Mouse (Mus musculus): Measurements from ENCODE around the gene Rps26. TPM values are rescaled to one million over a fixed set of nuclear protein-coding genes. Genes with fewer than 3 reads are reported as not detected.
"Not testable (repeated sequence)": the region's sequence is repeated elsewhere in the genome, so short reads cannot be mapped to it uniquely, and the experiment has no call there.

The Rps26 gene
- polyA plus RNA-seq, 1 experiment from 2014 or later: 485 TPM

DNA sequence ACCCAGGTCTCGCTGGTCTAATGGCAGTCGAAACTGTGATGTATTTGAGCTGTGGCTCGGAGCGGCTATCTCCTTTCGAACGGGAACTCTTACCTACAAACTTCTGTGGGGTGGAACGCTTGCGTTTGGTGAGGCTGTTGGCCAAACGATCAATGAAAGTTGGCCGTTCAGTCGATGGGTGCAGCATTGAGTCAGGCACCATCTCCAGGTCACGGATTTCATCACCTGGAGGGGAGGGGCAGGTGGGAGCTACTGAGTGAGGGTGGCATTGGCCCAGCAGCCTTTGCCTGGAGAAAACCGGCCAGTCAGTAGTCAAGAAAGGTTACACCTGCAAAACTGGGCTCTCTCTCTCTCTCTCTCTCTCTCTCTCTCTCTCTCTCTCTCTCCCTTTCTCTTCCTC is 9.2 kb upstream of the Rps26 start:
- no peaks in the 10 kb centered on the region for H3K27me3 ChIP-seq
- no peak overlapping the region for H3K27ac ChIP-seq
- H3K4me1 ChIP-seq (replicated peaks): peaks cover 9% of the 10 kb centered on the region
- ATAC-seq (ENCODE audit: low FRiP score): no peak
- no peak overlapping the region for H3K9ac ChIP-seq
- H3K4me3 ChIP-seq: no peak overlapping the region
- H3K36me3 ChIP-seq: peaks cover 74% of the 10 kb centered on the region
- WGBS: 95% methylated on average over 13 of the region's 13 CpGs
- H3K4me2 ChIP-seq: no peak overlapping the region
- no peaks in the 10 kb centered on the region for H3K9me3 ChIP-seq

GRCm38 (mm10) chr10:128631571-128631970 is 5.0 kb upstream of the Rps26 start:
- Histone ChIP-seq H3K4me2 (no peak overlapping the region), H3K27me3 (no peaks in the 10 kb centered on the region), H3K4me3 (no peak overlapping the region), H3K4me1 (replicated peaks) (no peaks in the 10 kb centered on the region), H3K9ac (no peak overlapping the region), H3K9me3 (no peaks in the 10 kb centered on the region), H3K27ac (no peak overlapping the region), H3K36me3 (peaks cover 42% of the 10 kb centered on the region)
- 25% methylated on average over 6 of the region's 6 CpGs for WGBS
- no peak for ATAC-seq (ENCODE audit: low FRiP score)

DNA sequence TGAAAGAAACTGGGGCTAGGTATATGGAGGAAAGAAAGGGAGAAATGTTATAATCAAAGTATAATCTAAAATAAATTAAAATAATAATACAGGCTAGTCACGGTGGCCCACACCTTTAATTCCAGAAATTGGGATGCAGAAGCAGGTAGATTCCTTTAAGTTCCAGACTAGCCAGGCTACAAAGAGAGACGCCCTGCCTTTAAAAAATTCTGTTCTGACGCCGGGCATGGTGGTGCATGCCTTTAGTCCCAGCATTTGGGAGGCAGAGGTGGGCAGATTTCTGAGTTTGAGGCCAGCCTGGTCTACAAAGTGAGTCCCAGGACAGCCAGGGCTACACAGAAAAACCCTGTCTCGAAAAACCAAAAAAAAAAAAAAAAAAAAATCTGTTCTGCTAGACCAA is 3.8 kb upstream of the Rps26 start:
- H3K9me3 ChIP-seq; H3K27me3 ChIP-seq; H3K27ac ChIP-seq; H3K4me3 ChIP-seq; H3K4me2 ChIP-seq; ATAC-seq (ENCODE audit: low FRiP score); H3K9ac ChIP-seq; H3K4me1 ChIP-seq (replicated peaks): not testable (repeated sequence)
- H3K36me3 ChIP-seq: peaks cover 30% of the 10 kb centered on the region
- WGBS: 89% methylated on average over 5 of the region's 5 CpGs

DNA sequence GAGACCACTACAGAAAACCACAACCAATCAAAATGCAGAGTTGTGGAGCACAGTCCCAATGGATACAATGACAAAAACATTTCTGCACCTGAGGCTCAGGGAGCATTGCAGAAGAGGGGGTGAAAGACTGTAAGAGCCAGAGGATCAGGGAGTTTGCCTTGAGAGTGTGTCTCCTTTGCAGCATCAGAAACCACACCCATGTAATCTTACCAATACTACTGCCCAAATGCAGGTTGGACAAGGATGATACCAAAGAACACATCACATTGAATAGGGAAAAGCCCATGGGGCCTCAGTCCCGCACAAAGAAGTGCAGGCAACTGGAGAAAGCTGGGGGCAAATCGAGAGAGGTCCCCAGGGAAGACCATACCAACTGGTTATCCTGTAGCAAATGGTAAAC is 3.2 kb upstream of the Rps26 start:
- Histone ChIP-seq H3K27ac (no peak overlapping the region), H3K36me3 (peaks cover 28% of the 10 kb centered on the region), H3K27me3 (no peaks in the 10 kb centered on the region), H3K9ac (no peak overlapping the region), H3K4me3 (no peak overlapping the region), H3K9me3 (no peaks in the 10 kb centered on the region), H3K4me1 (replicated peaks) (peaks cover 11% of the 10 kb centered on the region), H3K4me2 (no peak overlapping the region)
- no peak for ATAC-seq (ENCODE audit: low FRiP score)
- 67% methylated on average over 2 of the region's 2 CpGs for WGBS

DNA sequence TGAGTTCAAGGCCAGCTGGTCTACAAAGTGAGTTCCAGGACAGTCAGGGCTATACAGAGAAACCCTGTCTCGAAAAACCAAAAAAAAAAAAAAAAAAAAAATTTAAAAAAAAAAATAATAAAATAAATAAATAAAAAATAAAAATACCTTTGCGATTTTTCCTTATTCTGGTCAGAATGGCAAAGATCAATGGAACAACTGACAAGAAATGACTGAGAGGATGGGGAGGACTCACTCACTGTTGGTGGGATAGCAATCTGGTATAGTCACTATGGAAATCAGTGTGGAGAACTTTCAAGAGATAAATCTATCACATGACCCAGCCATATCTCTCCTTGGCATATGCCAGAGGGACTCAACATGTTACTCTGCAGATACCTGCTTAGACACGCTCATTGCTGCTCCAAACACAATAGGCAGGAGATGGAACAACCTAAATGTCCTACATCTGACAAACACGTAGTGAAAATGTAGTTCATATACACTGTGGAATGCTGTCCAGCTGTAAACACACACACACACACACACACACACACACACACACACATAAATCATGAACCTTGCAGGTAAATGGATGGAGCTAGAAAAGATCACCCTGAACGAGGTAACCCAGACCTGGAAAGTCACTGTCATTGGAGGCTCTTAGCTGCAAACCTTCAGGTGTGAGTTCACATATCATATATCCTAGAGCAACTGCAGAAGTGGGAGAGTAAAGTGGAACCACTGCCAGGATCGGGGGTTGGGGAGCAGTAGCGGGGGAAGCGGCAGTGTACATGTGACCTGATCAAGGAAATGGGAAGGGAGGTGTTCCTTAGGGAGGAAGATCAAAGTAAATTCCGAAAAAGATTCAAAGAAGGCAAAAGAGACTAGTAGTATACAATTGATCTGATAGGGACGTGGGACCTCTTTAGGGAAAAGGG is 1.1 kb upstream of the Rps26 start:
- 91% methylated on average over 10 of the region's 10 CpGs for WGBS
- no peak overlapping the region for H3K4me2 ChIP-seq
- H3K27ac ChIP-seq: no peak overlapping the region; the same call in 1 of the 2 replicates

DNA sequence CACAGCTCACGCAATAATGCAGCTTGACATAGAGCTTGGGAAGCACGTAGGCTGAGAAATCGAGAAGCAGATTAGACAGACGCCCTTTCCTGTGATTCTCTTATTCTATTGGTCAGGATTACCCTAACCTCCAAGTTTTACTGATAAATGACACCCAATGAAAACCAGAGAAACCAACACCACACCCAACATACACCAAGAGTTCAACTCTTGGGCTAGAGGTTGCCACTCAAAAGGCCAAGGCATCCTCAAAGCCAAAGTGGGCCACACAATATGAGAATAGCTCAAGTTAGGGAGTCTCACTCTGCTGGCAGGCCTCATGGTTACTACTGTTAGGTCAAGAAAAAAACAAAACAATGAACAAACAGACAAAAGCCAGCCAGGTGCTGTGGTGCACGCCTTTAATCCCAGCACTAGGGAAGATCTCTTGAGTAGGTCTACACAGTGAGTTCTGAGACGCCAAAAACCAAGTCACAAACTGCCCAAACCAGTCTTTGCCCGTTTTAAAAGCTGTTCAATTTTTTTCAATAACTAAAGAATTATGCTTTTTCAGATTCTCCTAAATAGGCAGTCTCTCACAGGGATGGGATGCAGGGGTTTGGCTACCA is 1.2 kb downstream of the Rps26 start:
- no peak for ATAC-seq (ENCODE audit: low FRiP score)
- Histone ChIP-seq H3K4me1 (replicated peaks) (peaks cover 12% of the 10 kb centered on the region), H3K27ac (peak overlapping the region; percentile 83; the same call in 1 of the 2 replicates), H3K9me3 (no peaks in the 10 kb centered on the region), H3K9ac (peak overlapping the region; percentile 94), H3K4me2 (peak overlapping the region; percentile 93), H3K27me3 (no peaks in the 10 kb centered on the region), H3K36me3 (peaks cover 29% of the 10 kb centered on the region), H3K4me3 (peak overlapping the region; percentile 84)
- WGBS: 49% methylated on average over 7 of the region's 7 CpGs

More for the DNA sequence above, 1.1 kb upstream of the Rps26 start:
- no peaks in the 10 kb centered on the region for H3K27me3 ChIP-seq
- no peaks in the 10 kb centered on the region for H3K9me3 ChIP-seq
- no peak overlapping the region for H3K4me3 ChIP-seq
- no peak for ATAC-seq (ENCODE audit: low FRiP score)
- H3K36me3 ChIP-seq: peaks cover 28% of the 10 kb centered on the region
- H3K4me1 ChIP-seq (replicated peaks): peaks cover 12% of the 10 kb centered on the region
- no peak overlapping the region for H3K9ac ChIP-seq

- H3K27me3 ChIP-seq; H3K4me2 ChIP-seq; H3K27ac ChIP-seq; ATAC-seq (ENCODE audit: low FRiP score); H3K9me3 ChIP-seq; H3K4me3 ChIP-seq; H3K9ac ChIP-seq: not testable (repeated sequence)
- WGBS: 88% methylated on average over 4 of the region's 4 CpGs
- Histone ChIP-seq H3K4me1 (replicated peaks) (peaks cover 12% of the 10 kb centered on the region), H3K36me3 (peaks cover 29% of the 10 kb centered on the region)
Measured at GRCm38 (mm10) chr10:128623106-128623613, 3.4 kb downstream of the Rps26 start.

GRCm38 (mm10) chr10:128622702-128623101 is 3.8 kb downstream of the Rps26 start:
- Histone ChIP-seq H3K9ac (no peak overlapping the region), H3K4me1 (replicated peaks) (peaks cover 12% of the 10 kb centered on the region), H3K4me2 (no peak overlapping the region), H3K27ac (no peak overlapping the region), H3K36me3 (peaks cover 29% of the 10 kb centered on the region), H3K27me3 (no peaks in the 10 kb centered on the region), H3K9me3 (no peaks in the 10 kb centered on the region), H3K4me3 (no peak overlapping the region)
- WGBS: 84% methylated on average over 4 of the region's 4 CpGs
- no peak for ATAC-seq (ENCODE audit: low FRiP score)

GRCm38 (mm10) chr10:128621986-128622520 is 4.5 kb downstream of the Rps26 start:
- Histone ChIP-seq H3K9me3 (no peaks in the 10 kb centered on the region), H3K4me3 (no peak overlapping the region), H3K27me3 (no peaks in the 10 kb centered on the region), H3K36me3 (peaks cover 29% of the 10 kb centered on the region), H3K9ac (no peak overlapping the region), H3K27ac (no peak overlapping the region), H3K4me2 (no peak overlapping the region), H3K4me1 (replicated peaks) (peaks cover 12% of the 10 kb centered on the region)
- WGBS: 81% methylated on average over 3 of the region's 3 CpGs
- ATAC-seq (ENCODE audit: low FRiP score): no peak

GRCm38 (mm10) chr10:128620241-128620640 is 6.3 kb downstream of the Rps26 start:
- Histone ChIP-seq H3K27me3 (no peaks in the 10 kb centered on the region), H3K9ac (no peak overlapping the region), H3K9me3 (no peaks in the 10 kb centered on the region), H3K4me1 (replicated peaks) (peaks cover 6% of the 10 kb centered on the region), H3K4me3 (no peak overlapping the region), H3K27ac (no peak overlapping the region), H3K36me3 (peaks cover 29% of the 10 kb centered on the region), H3K4me2 (no peak overlapping the region)
- no peak for ATAC-seq (ENCODE audit: low FRiP score)

- H3K9me3 ChIP-seq; H3K4me2 ChIP-seq; H3K4me1 ChIP-seq (replicated peaks); H3K27ac ChIP-seq; H3K27me3 ChIP-seq; H3K4me3 ChIP-seq; H3K9ac ChIP-seq; ATAC-seq (ENCODE audit: low FRiP score): not testable (repeated sequence)
- 91% methylated on average over 5 of the region's 5 CpGs for WGBS
- H3K36me3 ChIP-seq: peaks cover 19% of the 10 kb centered on the region
Measured at GRCm38 (mm10) chr10:128619148-128619547, 7.4 kb downstream of the Rps26 start.

DNA sequence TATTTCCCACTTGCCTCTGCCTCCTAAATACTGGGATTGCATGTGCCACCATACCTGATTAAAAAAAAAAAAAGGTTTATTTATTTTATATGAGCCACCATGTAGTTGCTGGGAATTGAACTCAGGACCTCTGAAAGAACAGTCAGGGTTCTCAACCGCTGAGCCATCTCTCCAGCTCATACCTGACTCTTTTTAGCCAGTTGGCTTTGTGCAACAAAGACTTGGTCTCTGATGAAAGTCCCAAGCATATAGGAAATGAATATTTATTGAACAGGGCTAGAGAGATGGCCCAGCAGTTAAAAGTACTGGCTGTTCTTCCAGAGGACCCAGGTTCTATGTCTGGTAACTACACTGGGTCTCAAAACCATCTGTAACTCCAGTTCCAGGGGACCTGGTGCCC is 8.0 kb downstream of the Rps26 start:
- Histone ChIP-seq H3K27ac (no peak overlapping the region), H3K9ac (no peak overlapping the region), H3K36me3 (peaks cover 13% of the 10 kb centered on the region), H3K9me3 (no peaks in the 10 kb centered on the region), H3K4me3 (no peak overlapping the region), H3K4me1 (replicated peaks) (no peaks in the 10 kb centered on the region), H3K4me2 (no peak overlapping the region), H3K27me3 (0 out of 2 replicates have a peak, but pooled peaks cover 5% of the 10 kb centered on the region)
- 79% methylated on average over 1 of the region's 1 CpGs for WGBS
- ATAC-seq (ENCODE audit: low FRiP score): no peak
